Mouse (Mus musculus): ENCODE data around the gene Ring1.
"Not testable (repeated sequence)": the region's sequence is repeated elsewhere in the genome, so short reads cannot be mapped to it uniquely, and the experiment has no call there.

The Ring1 gene

GRCm38 (mm10) chr17:34028501-34029149 is 4.1 kb upstream of the Ring1 start:
- DNase-seq (ENCODE audit: extremely low spot score), result no peak

GRCm38 (mm10) chr17:34027656-34028223 is 3.3 kb upstream of the Ring1 start, which contains the start of gene H2-Ke6:
H2-Ke6 (minus strand) TSS chr17:34028060.
- peak; percentile 96 for DNase-seq (ENCODE audit: extremely low spot score)

DNA sequence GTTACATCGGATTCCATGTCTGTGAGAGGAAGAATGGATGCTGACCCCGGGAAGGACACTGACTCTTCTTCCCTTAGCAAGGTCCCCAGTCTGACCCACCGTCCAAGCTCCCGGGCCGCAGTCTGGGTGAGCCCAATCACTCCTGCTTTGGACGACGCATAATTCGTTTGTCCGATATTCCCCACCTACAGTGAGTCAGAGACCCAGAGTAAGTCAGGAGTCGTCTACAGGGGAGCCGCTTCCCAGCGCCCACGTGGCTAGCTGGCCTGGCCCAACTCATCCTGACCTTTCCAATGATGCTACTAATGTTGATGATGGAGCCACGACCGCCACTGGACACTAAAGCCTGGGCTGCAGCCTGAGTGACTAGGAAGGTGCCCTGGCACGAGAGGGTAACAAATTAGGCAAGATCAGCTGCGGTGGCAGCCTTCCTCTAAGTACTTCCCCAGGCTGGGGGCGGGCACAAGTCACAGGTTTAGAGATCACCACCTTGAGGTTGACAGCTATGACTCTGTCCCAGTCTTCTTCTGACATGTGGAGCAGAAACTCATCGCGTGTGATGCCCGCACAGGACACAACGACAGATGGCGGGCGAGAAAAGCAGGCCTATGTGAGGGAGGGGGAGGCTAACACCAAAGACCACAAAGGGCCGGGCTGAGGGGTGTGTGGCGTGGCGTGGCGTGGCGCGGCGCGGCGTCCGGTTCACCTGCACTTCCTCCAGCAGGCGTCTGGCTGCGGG is 2.6 kb upstream of the Ring1 start:
- no peak for DNase-seq (ENCODE audit: extremely low spot score)

GRCm38 (mm10) chr17:34026221-34026620 is 1.7 kb upstream of the Ring1 start:
- no peak for DNase-seq (ENCODE audit: extremely low spot score)

DNA sequence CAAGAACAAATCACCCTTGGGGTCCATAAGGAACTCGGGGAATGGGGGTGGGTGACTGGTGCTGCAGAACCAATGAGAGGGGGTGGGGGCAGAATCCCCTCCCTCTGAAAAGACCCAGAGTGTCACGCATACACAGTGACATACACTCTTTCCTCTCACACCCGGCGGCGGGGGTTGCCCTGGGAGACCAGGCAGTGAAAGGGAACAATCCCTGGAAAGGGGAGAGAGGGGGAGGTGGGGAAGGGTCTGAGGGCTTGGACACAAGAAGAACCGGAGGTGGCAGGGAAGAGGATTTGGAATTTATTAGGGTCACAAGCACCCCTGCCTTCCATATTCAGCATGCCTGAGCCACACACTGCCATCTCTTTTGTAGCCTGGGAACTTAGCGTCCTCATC is 1.3 kb upstream of the Ring1 start:
- DNase-seq (ENCODE audit: extremely low spot score), result peak; percentile 92

DNA sequence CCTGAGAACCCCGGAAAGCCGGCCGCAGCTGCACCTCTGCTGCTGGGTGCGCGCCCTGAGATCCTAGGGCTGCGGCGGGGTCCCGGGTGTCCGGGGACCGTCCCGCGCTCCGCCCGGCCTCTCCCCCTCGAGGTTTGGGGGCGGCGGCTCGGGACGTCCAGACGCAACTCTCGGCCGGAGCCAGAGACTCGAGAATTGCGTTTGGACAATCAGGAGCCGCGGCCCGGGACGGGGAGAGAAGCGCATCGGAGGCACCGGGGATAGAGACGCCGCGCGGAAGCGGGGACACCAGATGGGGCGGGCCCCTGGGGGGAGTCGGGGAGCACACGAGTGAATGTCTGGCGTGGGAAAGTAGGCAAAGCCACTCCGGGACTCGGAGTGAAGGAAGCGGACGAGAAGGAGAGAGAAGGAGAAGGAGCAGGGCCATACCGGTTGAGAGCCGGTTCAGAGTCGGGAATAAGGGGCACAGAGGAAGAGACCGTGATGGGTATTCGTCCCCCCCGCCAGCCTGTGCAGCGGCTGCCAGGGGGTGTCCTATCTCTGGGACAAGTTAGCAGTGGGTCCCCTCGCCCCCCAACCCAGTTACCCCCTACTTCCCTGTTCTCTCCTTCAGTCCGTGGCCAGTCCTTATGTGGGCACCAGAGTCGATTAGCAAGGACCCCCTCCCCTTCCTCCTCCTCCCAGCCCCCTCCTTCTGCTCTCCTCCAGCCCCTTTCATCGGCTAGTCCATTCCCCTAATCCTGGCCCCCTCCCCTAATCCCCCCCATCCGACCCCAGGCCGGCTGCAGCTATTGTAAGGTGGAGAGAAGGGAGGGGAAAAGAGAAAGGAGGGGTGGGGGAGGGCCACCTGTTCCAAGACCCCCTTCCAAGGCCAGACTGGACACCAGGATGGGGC is 628 bp upstream of the Ring1 start:
- DNase-seq (ENCODE audit: extremely low spot score), result peak; percentile 57

DNA sequence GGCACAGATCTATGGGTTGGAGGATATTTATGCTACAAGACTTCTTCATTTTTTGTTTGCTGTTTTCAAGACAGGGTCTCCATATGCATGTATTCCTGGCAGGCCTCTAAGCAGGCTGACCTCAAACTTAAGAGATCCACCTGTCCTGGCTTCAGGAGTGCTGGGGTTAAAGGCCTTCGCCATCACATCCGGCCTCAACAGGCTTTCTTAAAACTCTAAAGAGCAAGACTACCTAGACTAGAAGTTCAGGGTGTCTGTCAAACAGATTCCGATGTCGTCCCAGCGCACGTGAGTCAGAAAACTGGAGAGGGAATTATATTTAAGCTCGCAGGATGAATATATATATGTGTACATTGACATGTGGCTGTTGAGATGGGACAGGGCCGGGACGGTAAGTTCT is 802 bp downstream of the Ring1 start:
- no peak for DNase-seq (ENCODE audit: extremely low spot score)

DNA sequence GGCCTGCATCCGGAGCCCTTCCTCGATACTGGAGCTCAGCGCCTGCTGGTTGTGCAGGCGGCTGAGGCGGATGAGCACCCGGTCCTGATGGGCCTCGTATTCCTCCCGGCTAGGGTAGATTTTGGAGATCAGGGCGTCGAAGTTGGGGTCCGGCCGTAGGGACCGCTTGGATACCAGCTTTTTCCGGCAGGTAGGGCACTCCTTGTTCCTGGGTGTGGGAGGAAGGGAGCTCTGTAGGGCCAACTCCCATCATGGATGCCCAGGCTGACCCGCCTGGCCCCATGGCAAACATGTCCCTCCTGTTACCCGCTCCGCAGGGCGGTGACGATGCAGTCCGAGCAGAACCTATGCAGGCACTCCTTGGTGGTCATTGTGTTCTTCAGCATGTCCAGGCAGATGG is 1.5 kb downstream of the Ring1 start:
- DNase-seq (ENCODE audit: extremely low spot score), result no peak

- DNase-seq (ENCODE audit: extremely low spot score), result no peak
Measured at GRCm38 (mm10) chr17:34022414-34022783, 2.1 kb downstream of the Ring1 start.

DNA sequence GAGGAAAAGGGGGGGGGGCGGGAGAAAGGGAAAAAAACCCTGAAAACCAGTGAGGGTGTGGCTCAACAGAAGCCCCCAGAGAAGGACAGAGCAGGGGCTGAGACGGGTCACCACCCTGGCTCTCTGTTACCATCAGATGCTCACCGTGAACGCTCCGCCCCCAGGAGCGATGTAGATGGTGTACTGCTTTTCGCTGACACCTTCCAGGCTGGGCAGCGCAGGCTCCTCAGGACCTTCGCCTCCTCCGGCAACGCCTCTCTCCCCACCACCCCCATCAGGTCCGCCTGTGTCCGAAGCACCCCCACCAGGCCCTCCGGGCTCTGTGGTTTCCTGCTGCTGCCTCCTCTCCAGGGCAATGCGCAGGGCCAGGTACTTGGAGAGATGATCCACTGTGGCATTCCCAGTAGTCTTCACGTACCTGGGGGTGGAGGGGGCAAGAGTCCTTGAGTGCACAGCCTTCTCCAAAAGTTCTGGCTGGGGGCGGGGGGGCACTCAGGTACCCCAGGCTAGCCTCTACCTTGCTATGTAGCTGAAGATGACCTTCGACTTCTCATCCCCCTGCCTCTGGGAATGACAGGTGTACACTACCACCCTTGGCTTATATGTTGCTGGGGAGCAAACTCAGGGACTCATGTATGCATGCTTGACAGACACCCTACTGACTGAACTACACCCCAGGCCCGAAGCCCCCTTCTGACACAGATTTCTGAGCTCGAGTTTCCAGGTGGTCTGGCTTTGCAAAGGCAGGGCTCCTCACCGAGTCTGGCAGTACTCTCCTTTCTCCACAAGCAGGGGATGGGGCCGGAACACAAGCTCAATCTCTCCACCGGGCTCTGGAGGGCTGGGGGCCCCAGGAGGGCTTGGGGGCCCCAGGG is 2.7 kb downstream of the Ring1 start:
- DNase-seq (ENCODE audit: extremely low spot score), result no peak

DNA sequence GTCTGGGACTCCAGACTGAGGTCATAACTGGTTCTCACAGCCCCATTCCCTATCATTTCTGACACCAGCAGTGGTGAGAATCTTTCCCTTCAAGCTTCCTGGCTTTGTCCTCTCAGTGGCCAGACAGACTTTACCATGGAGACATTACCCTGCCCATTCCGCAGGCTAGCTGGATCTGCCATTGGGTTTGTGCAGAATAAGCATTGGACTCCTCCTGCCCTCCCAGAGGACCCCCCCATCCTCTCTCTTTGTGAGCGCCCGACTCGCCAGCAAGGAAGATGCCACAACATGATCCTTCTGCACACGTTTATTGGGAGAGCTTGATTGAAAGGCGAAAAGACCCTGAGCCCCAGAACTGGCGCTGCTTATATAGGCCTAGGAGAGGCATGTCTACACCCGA is 11.0 kb downstream of the Ring1 start:
- DNase-seq (ENCODE audit: extremely low spot score), result no peak

GRCm38 (mm10) chr17:34010156-34010555 is 14.3 kb downstream of the Ring1 start:
- DNase-seq (ENCODE audit: extremely low spot score), result no peak

DNA sequence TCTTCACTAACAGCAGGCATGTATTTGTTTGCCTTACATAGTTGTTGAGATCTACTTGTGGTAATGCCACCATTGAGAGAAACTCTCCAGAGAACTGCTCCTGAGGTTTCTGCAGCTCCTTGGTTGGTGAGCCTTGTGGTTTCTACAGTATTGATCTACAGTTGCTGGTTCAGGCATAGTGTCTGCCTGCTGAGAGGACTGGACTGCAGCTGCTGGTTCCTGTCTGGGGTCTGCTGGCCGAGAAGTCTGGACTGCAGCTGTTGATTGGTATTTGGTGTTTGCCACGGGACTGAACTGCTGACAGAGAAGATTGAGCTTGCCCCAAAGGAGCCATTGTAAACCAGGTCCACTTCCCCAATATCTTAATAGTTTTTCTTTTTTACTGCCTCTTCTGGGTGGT is 17.9 kb downstream of the Ring1 start:
- no peak for DNase-seq (ENCODE audit: extremely low spot score)

DNA sequence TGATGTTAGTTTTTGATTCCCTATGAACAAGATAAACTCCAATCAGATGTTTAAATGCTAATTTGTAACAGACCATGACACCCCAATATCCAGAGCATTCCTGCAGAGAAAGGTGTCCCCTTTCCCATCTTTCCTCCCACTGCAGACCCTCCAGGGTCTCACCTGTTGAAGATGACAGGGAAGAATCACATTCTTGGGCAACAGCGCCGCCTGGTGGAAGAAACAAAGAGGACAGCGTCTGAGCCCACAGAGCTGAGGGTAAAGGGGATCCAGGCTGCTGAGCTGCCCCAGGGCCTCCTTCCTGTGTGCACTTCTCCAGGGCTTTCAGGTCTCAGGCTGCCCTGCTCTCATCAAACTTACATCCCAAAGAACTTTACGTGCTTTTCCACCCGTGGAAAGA is 21.1 kb downstream of the Ring1 start:
- DNase-seq (ENCODE audit: extremely low spot score), result peak; percentile 62

- DNase-seq (ENCODE audit: extremely low spot score), result not testable (repeated sequence)
Measured at GRCm38 (mm10) chr17:34000796-34001195, 23.7 kb downstream of the Ring1 start.

DNA sequence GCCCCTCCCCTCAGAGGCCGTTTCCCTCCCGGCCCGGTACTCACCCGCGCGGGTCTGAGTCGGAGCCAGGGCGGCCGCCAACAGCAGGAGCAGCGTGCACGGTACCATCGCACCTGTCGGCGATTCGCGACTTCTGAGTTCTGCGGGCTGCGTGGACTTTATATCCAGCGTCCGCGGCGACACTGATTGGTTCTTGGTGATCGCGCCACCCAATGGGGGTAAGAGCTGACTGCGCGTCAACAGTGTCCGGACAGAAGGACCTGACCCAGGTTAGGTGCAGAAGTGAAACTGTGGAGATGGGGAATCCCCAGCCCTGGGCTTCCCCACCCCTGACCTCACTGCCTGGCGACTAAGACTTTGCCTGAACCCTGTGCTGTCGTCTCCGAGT is 24.3 kb downstream of the Ring1 start, which contains the start of gene H2-K1:
Gene H2-K1 (minus strand): TSS at position 198 of the 388 bp plus-strand sequence.
- peak; percentile 68 for DNase-seq (ENCODE audit: extremely low spot score)

GRCm38 (mm10) chr17:33999341-34000149 is 24.9 kb downstream of the Ring1 start:
- DNase-seq (ENCODE audit: extremely low spot score), result no peak

DNA sequence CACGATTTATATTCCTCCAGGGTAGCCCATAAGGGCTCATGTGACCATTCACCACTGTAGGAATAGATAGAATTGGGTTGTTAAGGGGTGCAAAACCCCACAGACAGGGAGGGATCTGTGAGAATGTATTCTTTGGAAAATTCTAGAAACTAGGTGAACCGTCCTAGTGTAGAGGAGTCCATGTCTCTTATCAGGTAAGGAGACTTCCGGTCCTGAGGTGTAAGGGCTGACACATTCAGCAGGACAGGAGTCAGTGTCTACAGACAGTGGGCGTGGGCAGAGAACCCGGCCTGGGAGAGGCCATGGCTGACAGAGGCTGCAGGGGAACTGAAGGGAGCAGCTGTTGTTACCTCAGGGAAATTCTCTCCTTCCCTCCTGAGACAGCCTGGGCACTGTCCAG is 25.8 kb downstream of the Ring1 start:
- not testable (repeated sequence) for DNase-seq (ENCODE audit: extremely low spot score)

GRCm38 (mm10) chr17:33997025-33997424 is 27.5 kb downstream of the Ring1 start:
- not testable (repeated sequence) for DNase-seq (ENCODE audit: extremely low spot score)

DNA sequence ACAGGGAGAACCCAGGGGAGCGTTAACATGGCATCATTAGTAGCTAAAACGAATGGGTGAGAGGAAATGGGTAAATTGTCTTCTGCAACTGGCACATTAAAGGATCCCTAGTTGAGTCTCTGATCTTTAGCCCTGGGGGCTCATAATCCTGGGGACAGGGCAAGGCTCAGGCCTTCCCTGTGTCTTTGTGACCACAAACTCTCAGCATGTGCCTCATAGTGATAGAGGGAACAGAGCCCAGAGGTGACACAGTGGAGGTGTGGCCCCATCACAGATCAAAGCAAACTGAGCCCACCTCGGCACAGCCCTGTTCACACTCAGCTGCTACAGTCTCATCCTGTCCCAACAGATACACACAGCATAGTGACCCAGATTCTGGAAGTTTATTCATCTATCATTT is 28.8 kb downstream of the Ring1 start:
- no peak for DNase-seq (ENCODE audit: extremely low spot score)

Data from embryo, embryonic 9.5 days (tissue).